Mouse (Mus musculus): Measurements from ENCODE around the gene Fgf14.

Gene Fgf14

GRCm38 (mm10) chr14:123990591-123991195 is 686.2 kb downstream of the Fgf14 start:
- CTCF ChIA-PET: no interaction called here

GRCm38 (mm10) chr14:123967996-123968395 is 708.9 kb downstream of the Fgf14 start:
- POLR2A ChIA-PET: no interaction called here

More at GRCm38 (mm10) chr14:123990591-123991195, 686.2 kb downstream of the Fgf14 start:
- POLR2A ChIA-PET: no interaction called here

GRCm38 (mm10) chr14:123966531-123966930 is 710.4 kb downstream of the Fgf14 start:
- CTCF ChIA-PET: no interaction called here
- POLR2A ChIA-PET: no interaction called here

More at GRCm38 (mm10) chr14:123967996-123968395, 708.9 kb downstream of the Fgf14 start:
- CTCF ChIA-PET: no interaction called here

Data from embryonic stem cell, embryonic (primary cell).